Mouse (Mus musculus): ENCODE results near the gene Atf6.

DNA sequence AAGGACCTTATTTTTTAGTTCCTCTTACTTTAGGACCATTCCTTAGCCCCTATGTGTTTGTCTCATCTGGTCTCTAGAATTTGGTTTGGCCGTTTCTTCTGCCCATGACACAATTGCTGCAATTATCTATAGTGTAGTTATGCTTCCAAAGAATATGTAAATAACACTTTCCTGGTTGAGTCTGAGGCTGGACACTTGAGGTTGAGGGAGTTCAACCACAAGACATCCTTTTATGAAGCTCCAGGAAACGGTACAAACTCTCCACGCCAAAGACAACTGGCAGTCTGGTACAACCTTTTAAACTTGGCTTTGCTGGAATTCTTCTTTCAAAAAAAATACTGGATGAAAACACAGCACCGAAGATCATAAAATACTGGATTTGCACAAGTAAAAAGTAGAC, 94.1 kb downstream of the Atf6 start:
- TF ChIP-seq CTCF (IDR thresholded peaks at IDR 0.05; ENCODE audit: low read depth, low read length): no peak
- TF ChIP-seq POLR2A (IDR thresholded peaks at IDR 0.05; ENCODE audit: extremely low read depth, insufficient read depth, low read length): no peak

Measured in liver, adult 2 months (tissue).